ENCODE assay signal across 8 mouse cellular contexts in genomic region chr9:35267976-35268715, GRCm38 (mm10). TPM values are rescaled to one million over a fixed set of nuclear protein-coding genes. Genes with fewer than 3 reads are reported as not detected.
DNase-seq lines count a peak whose midpoint lies in the region; ATAC-seq and TF ChIP-seq lines count a peak whose summit lies in the region.

No protein-coding gene starts in this region.

- no peaks in the 10 kb centered on the region for H3K9me3 ChIP-seq in lung, embryonic 14.5 days (ENCODE audit: low read depth, low read length)
- H3K9me3 ChIP-seq in heart, embryonic 15.5 days (replicated peaks) = no peaks in the 10 kb centered on the region
- H3K9me3 ChIP-seq in liver, postnatal 0 days (ENCODE audit: low read length) = no peaks in the 10 kb centered on the region

- no peaks in the 10 kb centered on the region for H3K27me3 ChIP-seq in lung, embryonic 14.5 days (ENCODE audit: insufficient read depth, low read length)
- H3K27me3 ChIP-seq in heart, embryonic 15.5 days = no peaks in the 10 kb centered on the region
- H3K27me3 ChIP-seq in liver, postnatal 0 days (ENCODE audit: insufficient read depth, low read length) = no peaks in the 10 kb centered on the region

- H3K36me3 ChIP-seq in lung, embryonic 14.5 days (ENCODE audit: insufficient read depth) = peaks cover 15% of the 10 kb centered on the region
- peaks cover 28% of the 10 kb centered on the region for H3K36me3 ChIP-seq in heart, embryonic 15.5 days
- peaks cover 12% of the 10 kb centered on the region for H3K36me3 ChIP-seq in liver, postnatal 0 days (replicated peaks; ENCODE audit: insufficient read depth, low read length)

- 1% methylated on average over 21 of the region's 21 CpGs for WGBS in lung, embryonic 14.5 days
- 1% methylated on average over 21 of the region's 21 CpGs for WGBS in heart, embryonic 15.5 days
- WGBS in liver, postnatal 0 days (ENCODE audit: insufficient replicate concordance) = 2% methylated on average over 21 of the region's 21 CpGs

- H3K9ac ChIP-seq in lung, embryonic 14.5 days = peak overlapping the region; percentile 77
- peak overlapping the region; percentile 75 for H3K9ac ChIP-seq in heart, embryonic 15.5 days
- peak overlapping the region; percentile 74 for H3K9ac ChIP-seq in liver, postnatal 0 days (replicated peaks)

- ATAC-seq in lung, embryonic 14.5 days (ENCODE audit: insufficient read depth) = peak; percentile 65
- ATAC-seq in heart, embryonic 15.5 days (replicated peaks; ENCODE audit: insufficient number of reproducible peaks, insufficient read depth, low FRiP score, low read depth) = peak; percentile 17; the same call in 1 of the 2 replicates
- peak; percentile 39 for ATAC-seq in liver, postnatal 0 days

- no peak for TF ChIP-seq EP300 in liver, postnatal 0 days (IDR thresholded peaks at IDR 0.05; ENCODE audit: low read depth)

- DNase-seq in lung, embryonic 14.5 days = peak; percentile 23
- no peak for DNase-seq in lung, postnatal 14 days
- DNase-seq in brain, adult 2 months (ENCODE audit: low read depth, low spot score) = peak; percentile 27
- DNase-seq in liver, postnatal 0 days = no peak
- no peak for DNase-seq in layer of hippocampus, adult 11-12 months (ENCODE audit: low spot score)
- no peak for DNase-seq in adrenal gland, adult 18-20 months (ENCODE audit: low spot score in 2 of 2)
- DNase-seq in thymus, postnatal 4 days = no peak

- peak overlapping the region; percentile 75 for H3K4me3 ChIP-seq in lung, embryonic 14.5 days (ENCODE audit: low read depth, low read length)
- H3K4me3 ChIP-seq in heart, embryonic 15.5 days = peak overlapping the region; percentile 95
- H3K4me3 ChIP-seq in liver, postnatal 0 days (ENCODE audit: low read depth, low read length) = peak overlapping the region; percentile 74

- H3K4me2 ChIP-seq in lung, embryonic 14.5 days = peak overlapping the region; percentile 90
- H3K4me2 ChIP-seq in heart, embryonic 15.5 days = peak overlapping the region; percentile 91
- H3K4me2 ChIP-seq in liver, postnatal 0 days (ENCODE audit: low read depth, low read length) = peak overlapping the region; percentile 97

- no peak overlapping the region for H3K27ac ChIP-seq in lung, embryonic 14.5 days (ENCODE audit: low read depth)
- peak overlapping the region; percentile 69 for H3K27ac ChIP-seq in heart, embryonic 15.5 days
- peak overlapping the region; percentile 64; the same call in 1 of the 2 replicates for H3K27ac ChIP-seq in liver, postnatal 0 days (ENCODE audit: low read depth)

- H3K4me1 ChIP-seq in lung, embryonic 14.5 days (ENCODE audit: insufficient read depth) = no peaks in the 10 kb centered on the region; the same call in 1 of the 2 replicates
- H3K4me1 ChIP-seq in heart, embryonic 15.5 days (replicated peaks) = peaks cover 17% of the 10 kb centered on the region
- H3K4me1 ChIP-seq in liver, postnatal 0 days (ENCODE audit: insufficient read depth) = peaks cover 21% of the 10 kb centered on the region

- no peak for TF ChIP-seq CTCF in lung, embryonic 14.5 days (IDR thresholded peaks at IDR 0.05; ENCODE audit: low read depth)
- TF ChIP-seq CTCF in liver, postnatal 0 days (IDR thresholded peaks at IDR 0.05; ENCODE audit: low read depth) = no peak

RNA-seq across cellular contexts. Expression of gene Rpusd4, which starts 0.5 kb away (rescaled TPM):
- 29.7 and 30.9 TPM in 2 replicates for polyA plus RNA-seq in lung, embryonic 14.5 days (2014; fragmentation: Nextera tagmentation; extraction: Ambion mirVana)
- 20.2 and 23.4 TPM in 2 replicates for polyA plus RNA-seq in heart, embryonic 15.5 days (2015; fragmentation: Nextera tagmentation; extraction: Ambion mirVana)
- 7.3 and 8.6 TPM in 2 replicates for polyA plus RNA-seq in liver, postnatal 0 days (2015; fragmentation: Nextera tagmentation; extraction: Ambion mirVana)
- total RNA-seq in adrenal gland, adult 18-20 months (2021) = 10 to 100 TPM; 17.8 to 19.1 TPM

RNA-seq across cellular contexts. Expression of gene Fam118b, which starts 0.5 kb away (rescaled TPM):
- polyA plus RNA-seq in lung, embryonic 14.5 days (2014; fragmentation: Nextera tagmentation; extraction: Ambion mirVana) = 37.9 and 40.4 TPM in 2 replicates
- polyA plus RNA-seq in heart, embryonic 15.5 days (2015; fragmentation: Nextera tagmentation; extraction: Ambion mirVana) = 23.2 and 26.3 TPM in 2 replicates
- polyA plus RNA-seq in liver, postnatal 0 days (2015; fragmentation: Nextera tagmentation; extraction: Ambion mirVana) = 8.8 and 9.4 TPM in 2 replicates
- 10 to 100 TPM; 10.5 to 11.3 TPM for total RNA-seq in adrenal gland, adult 18-20 months (2021)

RNA-seq across cellular contexts. Expression of gene Foxred1, which starts 57.3 kb away (rescaled TPM):
- 39.6 and 41.1 TPM in 2 replicates for polyA plus RNA-seq in lung, embryonic 14.5 days (2014; fragmentation: Nextera tagmentation; extraction: Ambion mirVana)
- polyA plus RNA-seq in heart, embryonic 15.5 days (2015; fragmentation: Nextera tagmentation; extraction: Ambion mirVana) = 65.8 and 67.0 TPM in 2 replicates
- polyA plus RNA-seq in liver, postnatal 0 days (2015; fragmentation: Nextera tagmentation; extraction: Ambion mirVana) = 26.7 and 29.2 TPM in 2 replicates
- 10 to 100 TPM; 51.2 to 70.5 TPM for total RNA-seq in adrenal gland, adult 18-20 months (2021)

Comparison
In these comparisons a context has a peak if more than half of its experiments do, and no peak if none do; other contexts are left out.
1. DNase-seq: peak in lung, embryonic 14.5 days (single experiment) and brain, adult 2 months (single experiment); none in lung, postnatal 14 days (single experiment), liver, postnatal 0 days (single experiment), layer of hippocampus, adult 11-12 months (single experiment), adrenal gland, adult 18-20 months (0 of 2) and thymus, postnatal 4 days (single experiment).
2. Peak in every context shown above with its lines, with median percentiles within 50 percentile points of each other: ATAC-seq, H3K4me2 ChIP-seq, H3K4me3 ChIP-seq and H3K9ac ChIP-seq.